Mouse (Mus musculus) 416B (cell line): Measurements from ENCODE around the gene BC048679.
A peak's percentile ranks its signal among the peaks of the same experiment; 100 is the strongest.

ENCODE experiments used
- DNase-seq: peaks from one replicate; pipeline ENCODE4 v3.0.0; 2011; ENCODE audit warnings: low read depth

BC048679 gene

GRCm38 (mm10) chr7:81476833-81477232, 21.2 kb downstream of the BC048679 start:
- DNase-seq: no peak

DNA sequence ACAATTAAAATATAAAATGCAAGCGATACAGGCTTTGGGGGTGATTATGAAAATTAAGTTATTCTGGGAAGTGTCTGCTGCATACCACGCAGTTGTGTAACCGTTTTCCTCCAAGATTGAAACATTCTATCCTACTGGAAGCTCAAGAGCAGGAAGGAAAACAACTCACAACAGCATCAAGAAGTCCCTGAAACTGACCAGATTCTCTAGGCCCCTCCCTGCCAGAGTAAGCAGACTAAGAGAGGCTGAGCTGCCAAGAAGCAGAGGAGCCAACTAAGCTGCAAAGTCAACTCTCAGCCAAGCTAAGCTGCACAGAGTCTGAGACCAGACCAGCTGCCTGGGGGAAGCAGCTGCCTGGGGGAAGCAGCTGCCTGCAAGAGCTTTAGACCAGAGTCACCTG, 22.9 kb downstream of the BC048679 start:
- no peak for DNase-seq

DNA sequence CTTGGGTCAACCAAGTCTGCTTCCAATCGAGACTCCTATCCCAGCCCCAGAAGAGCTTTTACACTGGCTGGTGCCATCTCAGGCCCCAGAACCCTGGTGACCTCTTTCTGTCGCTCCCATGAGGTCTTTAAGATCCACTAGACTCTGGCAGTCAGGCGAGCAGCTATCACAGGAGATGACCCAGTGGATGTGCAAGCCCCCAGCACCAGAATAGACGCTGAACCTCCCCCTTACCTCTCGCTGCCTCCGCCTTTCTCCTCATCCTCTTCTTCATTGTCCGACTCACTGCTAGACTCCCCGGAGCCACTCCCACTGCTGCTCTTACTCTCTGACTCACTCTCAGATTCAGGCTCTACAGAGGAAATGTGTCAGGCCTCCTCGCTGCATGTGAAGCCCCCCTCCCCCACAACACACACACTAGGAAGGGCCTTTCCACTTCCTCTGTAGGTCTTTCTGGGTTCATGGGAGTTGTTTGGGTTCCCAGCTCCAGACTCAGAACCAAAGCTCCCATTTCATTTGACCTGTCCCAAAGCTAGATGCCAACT, 33.1 kb downstream of the BC048679 start:
- peak; percentile 26 for DNase-seq

- DNase-seq: peak; percentile 81
Measured at GRCm38 (mm10) chr7:81464116-81464515, 34.0 kb downstream of the BC048679 start.

DNA sequence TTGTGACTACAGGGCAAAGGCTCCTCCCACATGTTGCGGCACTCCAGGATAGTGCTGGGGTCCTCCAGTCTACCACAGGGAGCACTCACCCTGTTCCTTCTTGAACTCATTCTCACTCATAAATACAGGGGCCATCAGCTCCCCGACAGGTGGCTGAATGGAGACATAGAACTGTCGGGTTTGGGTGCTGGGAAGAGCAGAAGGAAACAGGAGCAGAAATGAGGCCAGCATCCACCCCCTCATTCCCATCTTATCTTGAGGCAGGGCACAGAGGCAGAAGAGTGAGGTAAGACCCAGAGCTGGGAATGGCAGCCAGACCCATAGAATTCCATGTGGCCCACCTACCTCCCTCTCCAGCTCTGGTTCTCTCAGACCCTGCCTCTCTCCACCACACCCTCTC, 35.3 kb downstream of the BC048679 start:
- DNase-seq: no peak

DNA sequence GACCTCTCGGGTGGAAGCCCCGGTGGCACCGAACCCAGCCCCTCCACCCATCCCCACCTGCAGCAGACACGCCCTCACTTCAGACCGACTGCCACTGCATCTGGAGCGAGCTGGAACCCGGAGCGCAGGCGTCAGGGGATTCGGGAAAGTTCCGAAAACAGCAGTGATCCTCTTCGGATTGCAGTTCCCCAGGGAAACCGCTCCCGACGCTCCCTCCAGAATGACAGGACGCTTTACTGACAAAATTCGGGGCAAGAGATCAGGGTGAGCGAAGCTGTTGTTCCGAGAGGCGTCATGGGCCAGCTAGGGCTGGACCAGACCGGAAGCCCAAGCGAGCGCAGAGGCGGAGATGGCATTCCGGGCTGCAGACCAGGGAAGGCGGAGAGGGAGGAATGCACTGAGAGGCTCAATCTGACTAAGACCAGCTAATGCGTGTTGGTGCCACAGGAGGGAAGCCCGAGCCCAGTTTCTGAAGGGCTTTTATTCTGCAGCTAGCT, 42.9 kb downstream of the BC048679 start, which contains the start of gene Cpeb1:
Gene Cpeb1, minus strand, starts transcription at position 311 of the 497 bp plus-strand sequence.
- DNase-seq: no peak

DNA sequence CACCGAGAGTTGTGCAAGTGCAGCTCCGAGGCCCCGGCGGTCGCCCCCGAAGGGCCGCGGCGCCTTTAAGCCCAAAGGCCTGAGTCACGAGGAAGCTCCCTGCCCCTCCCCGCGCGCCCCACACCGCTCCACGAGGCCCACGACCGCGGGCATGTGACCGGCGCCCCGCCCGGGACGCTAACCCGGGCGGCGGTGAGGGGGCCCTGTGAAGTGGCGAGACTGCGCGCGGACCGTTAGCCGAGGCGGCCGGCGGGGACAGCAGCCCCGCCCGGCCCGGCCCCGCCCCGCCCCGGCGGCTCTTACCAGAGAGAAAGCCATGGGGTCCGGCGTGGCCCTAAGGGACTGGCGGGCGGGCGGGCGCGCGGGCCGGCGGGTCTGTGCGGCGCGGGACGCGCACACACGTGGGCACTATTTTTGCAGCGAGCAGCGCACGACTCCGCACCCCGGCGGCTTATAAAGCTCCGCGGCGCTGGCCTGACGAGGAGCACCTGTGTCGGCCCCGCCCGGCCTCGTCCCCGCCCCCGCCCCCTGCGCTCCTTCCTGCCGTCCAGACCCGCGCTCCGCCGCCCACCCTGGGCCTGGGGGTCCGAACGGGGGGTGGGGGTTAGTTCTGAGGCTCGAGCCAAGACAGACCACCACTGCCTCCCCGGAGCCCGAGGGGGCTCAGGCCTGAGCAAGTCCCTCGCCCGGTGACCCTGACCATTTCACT, 43.6 kb downstream of the BC048679 start:
- DNase-seq: no peak

DNA sequence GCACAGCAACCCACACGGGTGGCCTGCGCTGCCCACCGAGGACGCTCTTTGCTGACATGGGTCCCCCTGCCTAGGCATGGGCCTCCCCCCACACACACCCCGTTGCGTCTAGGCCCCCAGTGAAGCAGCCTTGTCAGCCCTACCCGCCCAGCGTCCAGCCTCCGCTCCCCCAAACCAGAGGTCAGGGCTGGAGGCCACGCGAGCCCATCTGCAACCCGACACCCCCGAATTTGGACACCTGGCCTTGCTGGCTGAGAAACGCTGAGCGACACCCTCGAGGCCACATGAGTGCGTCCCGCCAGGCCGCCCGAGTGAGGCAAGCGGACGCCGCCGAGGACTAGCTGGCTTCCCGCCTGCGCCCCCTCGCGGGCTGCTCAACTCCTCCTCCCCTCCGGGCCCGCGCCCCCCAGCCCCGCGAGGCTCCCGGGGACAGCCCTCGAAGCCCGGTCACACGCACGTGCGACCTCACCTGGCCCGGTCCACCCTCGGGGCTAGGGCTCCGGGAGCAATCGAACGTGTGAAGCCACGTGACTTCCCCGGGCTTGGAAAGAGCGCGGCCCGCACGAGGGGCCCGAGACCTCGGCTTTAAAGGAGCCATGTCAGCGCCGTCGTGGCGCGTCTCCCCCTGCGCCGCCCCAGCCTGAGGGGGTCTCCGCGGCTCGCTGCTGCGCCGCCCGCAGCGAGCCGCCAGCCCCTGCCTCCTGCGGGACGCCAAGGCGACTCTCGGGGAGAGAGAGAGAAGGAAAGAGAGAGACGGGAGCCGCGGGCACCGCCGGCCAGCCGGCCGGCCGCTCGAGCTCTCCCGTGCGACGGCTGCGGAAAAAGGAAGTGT, 44.4 kb downstream of the BC048679 start:
- no peak for DNase-seq

DNA sequence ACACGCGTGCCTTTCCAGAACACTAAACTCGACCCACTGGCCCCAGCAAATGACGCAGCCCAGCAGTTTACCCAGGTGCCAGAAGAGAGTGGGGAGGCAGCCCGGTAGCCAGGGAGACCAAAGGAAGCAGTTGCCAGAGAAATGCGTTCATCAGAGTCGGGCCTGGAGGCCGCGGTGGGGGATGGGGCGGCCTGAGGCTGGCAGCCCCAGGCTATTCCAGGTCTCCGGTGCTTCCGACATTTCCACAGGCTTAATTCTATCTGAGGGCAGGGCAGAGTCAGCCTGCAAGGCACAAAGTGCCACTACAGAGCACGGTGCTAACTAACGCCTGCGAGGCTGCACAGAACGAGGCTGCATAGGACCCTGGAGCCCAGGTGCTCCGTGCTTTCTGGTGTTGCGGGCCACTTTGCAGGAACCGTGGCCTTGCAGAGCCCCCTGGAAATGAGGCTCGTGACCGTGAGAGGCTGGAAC, 45.1 kb downstream of the BC048679 start:
- no peak for DNase-seq
